Mouse (Mus musculus) B cell, adult 62 days (primary cell): ENCODE measurements around the gene Smco3. TPM values are rescaled to one million over a fixed set of nuclear protein-coding genes. Genes with fewer than 3 reads are reported as not detected.

Experiments
- total RNA-seq: library from RNA; stranded (reverse); gene quantifications from 4 replicates; pipeline ENCODE4 v1.2.4, GENCODE M21; 2023

Smco3 gene
- total RNA-seq: not detected in 4 replicates

DNA sequence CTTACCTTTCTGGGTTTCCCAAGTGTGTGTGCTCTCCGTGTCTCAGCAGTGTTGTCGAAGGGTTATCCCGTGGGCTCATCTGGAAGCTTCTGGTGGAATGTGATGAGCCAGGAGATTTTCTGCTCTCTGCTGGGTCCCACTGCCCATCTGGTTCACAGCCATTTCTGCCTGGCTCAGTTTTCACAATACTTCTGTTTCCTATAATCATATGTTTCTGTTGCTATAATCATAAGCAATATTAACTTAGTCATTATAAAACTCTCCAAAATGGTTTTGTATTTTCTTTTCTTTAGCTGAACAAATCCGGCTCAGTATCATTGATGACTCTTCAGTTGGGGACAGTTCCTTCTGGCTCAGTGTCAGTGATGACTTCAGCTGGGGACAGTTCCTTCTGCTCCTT lies at the start of gene Smco3:
Gene Smco3 (minus strand): TSS at position 101 of the 400 bp plus-strand sequence.

DNA sequence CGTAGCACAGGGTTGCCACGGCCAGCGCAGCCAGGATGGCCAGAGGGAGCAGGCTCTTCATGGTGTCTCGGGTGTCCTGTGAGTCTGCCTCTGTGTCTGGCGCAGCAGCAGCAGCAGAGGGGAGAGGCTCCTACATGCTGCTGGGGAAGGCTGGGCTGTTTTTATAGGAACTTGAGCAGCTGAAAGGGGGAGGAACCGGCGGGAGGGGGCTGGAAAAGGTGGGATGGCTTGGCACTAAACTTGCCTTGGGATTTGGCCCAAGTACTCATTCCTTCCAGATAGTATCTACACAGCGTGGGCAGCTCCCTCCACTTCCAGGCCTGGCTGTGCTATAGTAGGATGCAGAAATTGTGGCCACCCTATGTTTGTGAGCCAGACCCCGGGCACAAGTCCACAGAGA lies 40.4 kb upstream of the Smco3 start, which contains the start of gene Mgp:
Gene Mgp (minus strand): TSS at position 154 of the 400 bp plus-strand sequence.

DNA sequence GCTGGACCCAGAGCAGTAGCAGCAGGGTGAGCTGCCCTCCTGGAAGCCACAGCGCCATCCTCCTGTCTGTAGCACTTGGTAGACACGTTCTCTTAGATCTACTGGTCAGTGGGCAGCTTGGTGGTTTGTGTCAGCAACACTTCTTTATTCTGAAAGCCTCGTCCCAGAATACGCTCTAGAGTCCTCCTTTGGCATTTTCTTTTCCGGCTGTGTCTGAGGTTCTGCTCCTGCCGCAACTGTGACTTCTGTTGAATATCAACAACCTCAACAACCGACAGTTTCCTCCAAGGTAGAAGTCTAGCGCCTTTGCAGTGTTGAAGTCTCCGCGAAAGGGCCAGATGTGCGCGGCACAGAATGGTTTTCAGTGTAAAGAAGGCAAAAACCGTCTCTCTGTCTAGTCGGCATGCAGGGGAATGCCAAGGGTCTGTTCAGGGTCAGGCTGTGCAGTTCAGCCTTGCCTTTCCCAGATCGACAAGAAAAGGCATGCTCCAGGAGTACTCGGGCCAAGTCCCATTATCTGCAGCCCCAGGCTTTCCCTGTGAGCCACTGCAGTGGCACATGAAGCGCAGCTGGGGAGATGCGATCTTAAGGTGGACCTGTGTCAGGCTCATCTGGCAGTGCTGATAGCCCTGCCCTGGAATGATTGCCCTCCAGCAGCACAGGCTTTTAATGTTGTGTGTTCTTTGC lies 22.1 kb upstream of the Smco3 start, which contains the start of gene Art4:
Gene Art4 (minus strand): TSS at position 548 of the 687 bp plus-strand sequence.

DNA sequence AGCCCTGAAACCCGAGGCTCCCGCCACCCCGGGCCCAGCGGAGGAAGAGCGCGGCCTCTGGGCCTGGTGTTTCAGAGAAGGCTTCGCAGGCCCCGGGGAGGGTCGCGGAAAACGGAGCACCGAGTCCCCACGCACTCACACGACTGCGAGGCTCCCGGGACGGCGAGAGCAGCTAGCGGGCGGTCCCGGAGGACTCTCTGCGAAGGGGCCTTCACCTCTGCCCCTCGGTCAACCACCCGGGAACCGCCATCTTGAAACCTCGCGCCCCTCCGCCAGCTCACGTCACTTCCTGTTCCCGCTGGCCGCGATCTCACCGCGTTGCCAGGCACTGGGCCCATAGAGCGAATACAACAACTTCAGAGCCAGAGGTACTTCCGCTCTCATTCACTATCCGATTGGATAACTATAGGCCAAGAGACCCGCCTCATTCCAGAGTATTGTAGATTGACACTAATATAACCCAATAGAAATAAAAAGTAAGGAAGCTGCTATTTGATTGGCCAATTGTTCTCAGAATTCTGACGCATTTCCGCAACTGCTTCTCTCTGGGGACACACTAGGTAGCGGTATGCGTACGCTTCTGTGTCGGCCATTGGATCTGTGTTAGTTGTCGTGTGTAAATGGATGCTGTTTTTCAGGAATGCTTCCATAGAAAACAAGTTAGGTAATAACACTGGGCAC lies 7.2 kb downstream of the Smco3 start, which contains the start of gene Wbp11:
Gene Wbp11 (minus strand): TSS at position 353 of the 681 bp plus-strand sequence.

DNA sequence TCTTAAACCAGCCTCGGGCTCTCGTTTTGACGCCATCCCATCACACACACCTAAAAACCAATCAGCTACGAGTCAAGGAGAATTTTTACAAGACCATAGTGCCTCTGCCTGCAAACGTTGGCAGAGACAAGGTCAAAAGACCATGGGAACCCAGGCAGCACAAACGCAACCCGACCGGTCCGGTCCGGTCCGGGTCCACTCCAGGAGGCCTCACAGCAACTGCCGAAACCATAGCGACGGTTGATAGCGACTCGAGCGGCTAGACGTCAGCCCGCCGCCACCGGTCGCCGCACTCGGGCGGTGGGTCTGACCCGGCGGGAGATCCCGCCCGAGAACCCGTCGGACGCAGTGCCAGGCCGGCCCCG lies 7.8 kb downstream of the Smco3 start, which contains the start of gene BC049715:
Gene BC049715 (plus strand): TSS at position 111 of the 365 bp plus-strand sequence.

DNA sequence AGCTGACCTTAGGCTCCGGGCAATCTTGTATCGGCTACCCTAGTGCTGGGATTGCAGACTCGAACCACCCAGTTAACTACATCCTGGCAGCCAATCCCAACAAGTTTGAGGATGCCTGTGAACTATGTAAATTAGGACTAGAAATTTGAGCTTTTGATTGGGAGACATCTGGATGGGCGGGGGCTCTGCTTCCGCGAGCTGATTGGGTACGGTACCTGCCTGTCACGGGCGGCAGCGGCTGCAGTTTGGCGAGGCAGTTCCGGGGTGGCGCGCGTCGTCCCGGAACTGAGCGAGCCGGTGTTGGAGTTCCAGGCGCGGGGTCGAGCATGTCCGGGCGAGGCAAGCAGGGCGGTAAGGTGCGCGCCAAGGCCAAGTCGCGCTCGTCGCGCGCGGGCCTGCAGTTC lies 27.2 kb downstream of the Smco3 start, which contains the start of gene H2afj:
Gene H2afj (plus strand): TSS at position 231 of the 404 bp plus-strand sequence.

DNA sequence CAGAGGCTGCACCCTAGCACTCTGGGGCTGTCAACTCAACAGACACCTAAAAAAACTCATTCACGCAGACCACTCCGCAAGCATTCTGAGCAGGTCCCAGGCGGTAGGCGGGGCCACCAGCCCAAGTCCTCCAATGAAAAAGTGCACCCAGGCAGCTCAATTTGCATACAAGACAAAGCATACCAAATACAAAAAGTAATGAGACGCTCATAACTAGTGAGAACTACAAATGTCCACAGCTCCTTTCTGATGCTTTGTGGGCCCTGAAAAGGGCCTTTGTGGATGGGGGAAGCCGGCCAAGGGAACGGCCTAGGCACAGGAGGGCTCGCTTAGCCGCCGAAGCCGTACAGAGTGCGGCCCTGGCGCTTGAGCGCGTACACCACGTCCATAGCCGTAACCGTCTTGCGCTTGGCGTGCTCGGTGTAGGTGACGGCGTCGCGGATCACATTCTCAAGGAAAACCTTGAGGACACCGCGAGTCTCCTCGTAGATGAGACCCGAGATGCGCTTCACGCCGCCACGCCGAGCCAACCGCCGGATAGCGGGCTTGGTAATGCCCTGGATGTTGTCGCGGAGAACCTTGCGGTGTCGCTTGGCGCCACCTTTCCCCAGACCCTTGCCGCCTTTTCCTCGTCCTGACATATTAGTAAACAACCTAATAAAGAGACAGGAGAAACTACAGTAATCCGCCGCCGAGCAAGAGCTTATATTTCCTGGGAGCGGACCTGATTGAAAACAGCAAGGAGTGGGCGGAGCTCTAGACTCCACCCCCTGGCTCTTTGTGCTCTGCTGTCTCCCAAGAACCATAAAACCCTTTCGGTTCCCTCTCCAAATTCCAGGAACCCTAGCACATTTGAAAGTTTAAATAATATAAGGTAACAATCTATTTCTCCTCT lies 31.3 kb downstream of the Smco3 start, which contains the start of gene Hist4h4:
Gene Hist4h4 (minus strand): TSS at position 677 of the 895 bp plus-strand sequence.

DNA sequence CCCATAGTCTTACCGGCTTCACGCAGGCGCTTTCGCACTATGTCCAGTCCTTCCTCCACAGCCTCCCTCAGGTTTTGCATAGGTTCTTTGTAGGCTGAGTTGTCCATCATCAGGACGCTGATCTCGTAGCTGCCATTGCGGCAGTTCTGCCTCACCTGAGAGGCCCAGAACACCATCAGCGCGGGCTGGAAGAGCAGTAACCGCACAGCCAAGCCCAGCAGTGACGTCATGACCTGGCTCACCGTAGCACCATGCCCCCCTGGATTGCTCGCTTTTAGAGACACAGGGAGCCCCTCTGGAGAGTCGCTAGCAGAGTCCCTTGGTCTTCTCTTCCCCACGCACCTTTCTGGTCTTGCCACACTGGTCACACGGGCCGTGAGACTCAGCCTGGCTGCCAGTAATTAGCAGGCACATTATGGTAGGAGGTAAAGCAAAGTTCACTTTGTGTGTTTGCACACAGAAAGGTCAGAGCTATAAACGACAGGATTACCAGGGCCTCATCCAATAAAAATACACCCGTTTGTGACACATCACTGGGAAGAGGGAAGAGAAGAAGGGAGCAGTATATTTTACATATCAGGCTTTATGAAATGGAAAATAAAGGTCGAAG lies 53.8 kb downstream of the Smco3 start, which contains the start of gene Gucy2c:
Gene Gucy2c (minus strand): TSS at position 389 of the 610 bp plus-strand sequence.

Other genes starting within 250 kb of the Smco3 start
- gene Plbd1, start 173.5 kb downstream of the Smco3 start, total RNA-seq: 73.7 to 84.3 TPM (median 79.0 TPM) in 4 replicates
- 0.24 TPM in 1 of 4 replicates, not detected in the others for gene Gucy2c, start 53.7 kb downstream of the Smco3 start, total RNA-seq
- 14.5 to 18.6 TPM (median 15.4 TPM) in 4 replicates for gene Hist4h4, start 31.0 kb downstream of the Smco3 start, total RNA-seq
- gene H2afj, start 27.2 kb downstream of the Smco3 start, total RNA-seq: 50.5 to 66.8 TPM (median 53.5 TPM) in 4 replicates
- gene BC049715, start 7.8 kb downstream of the Smco3 start, total RNA-seq: 4.4 to 9.9 TPM (median 7.9 TPM) in 4 replicates
- gene Wbp11, start 7.2 kb downstream of the Smco3 start, total RNA-seq: 229 to 267 TPM (median 251 TPM) in 4 replicates
- 0.30 TPM in 1 of 4 replicates, not detected in the others for gene Art4, start 22.3 kb upstream of the Smco3 start, total RNA-seq
- gene Mgp, start 40.4 kb upstream of the Smco3 start, total RNA-seq: not detected in 4 replicates
- 9.8 to 16.9 TPM (median 11.5 TPM) in 4 replicates for gene Erp27, start 86.7 kb upstream of the Smco3 start, total RNA-seq
- 0.09 TPM in 1 of 4 replicates, not detected in the others for gene Pde6h, start 88.4 kb upstream of the Smco3 start, total RNA-seq
- 879 to 975 TPM (median 929 TPM) in 4 replicates for gene Arhgdib, start 106.4 kb upstream of the Smco3 start, total RNA-seq